Mouse (Mus musculus) layer of hippocampus, postnatal 10 days (tissue): ENCODE measurements around the gene Btbd9. TPM values are rescaled to one million over a fixed set of nuclear protein-coding genes. Genes with fewer than 3 reads are reported as not detected.

Experiments
- DNase-seq, 2 experiments: peaks; one replicate each; pipeline ENCODE4 v3.0.0; 2021; ENCODE audit warnings: low spot score in 2 of 2
- total RNA-seq, 2 experiments: library from RNA; stranded (reverse); gene quantifications; 2 replicates each; pipeline ENCODE4 v1.2.3; 2021

The Btbd9 gene
- total RNA-seq, 2 experiments from 2014 or later: 104 to 109 TPM

DNA sequence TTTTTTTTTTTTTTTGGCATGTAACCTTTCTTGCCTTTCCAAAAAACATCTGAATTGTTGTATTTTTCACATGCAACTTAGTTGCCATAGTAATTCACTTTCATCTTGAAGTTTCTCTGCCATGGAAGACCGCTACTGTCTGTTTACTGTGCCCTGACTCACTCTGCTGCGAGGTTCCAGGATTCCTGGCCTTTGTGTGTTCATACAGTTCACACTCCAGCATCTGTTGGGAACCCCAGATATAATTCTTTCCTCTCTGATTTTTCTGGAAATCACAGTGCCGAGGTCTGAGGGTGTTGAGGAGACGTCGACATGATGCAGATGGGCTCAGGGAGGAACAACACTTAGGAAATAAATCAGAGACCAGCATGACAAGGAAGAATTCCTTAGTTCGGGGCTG, 283.6 kb downstream of the Btbd9 start:
- no peak for DNase-seq

DNA sequence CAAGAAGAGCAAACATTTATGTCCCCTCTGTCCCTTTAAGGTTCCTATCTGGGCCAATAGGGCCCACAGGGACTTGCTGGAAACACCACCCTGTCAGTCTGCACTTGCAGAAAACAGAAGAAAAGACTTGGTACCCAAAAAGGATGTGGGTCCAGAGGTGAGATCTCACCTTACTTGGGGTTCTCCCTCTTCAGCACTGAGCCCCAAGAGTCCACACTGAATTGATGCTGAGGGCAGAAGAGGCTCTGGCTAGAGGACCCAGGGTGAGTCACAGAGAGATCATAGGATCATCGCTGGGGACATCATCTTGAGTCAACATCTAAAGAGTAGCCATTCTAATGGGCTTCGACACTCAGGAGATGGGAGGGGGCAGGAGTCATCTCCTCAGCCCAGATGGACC, 290.6 kb downstream of the Btbd9 start:
- DNase-seq: no peak

- DNase-seq: no peak
Measured at GRCm38 (mm10) chr17:30283460-30284050, 292.7 kb downstream of the Btbd9 start.

DNA sequence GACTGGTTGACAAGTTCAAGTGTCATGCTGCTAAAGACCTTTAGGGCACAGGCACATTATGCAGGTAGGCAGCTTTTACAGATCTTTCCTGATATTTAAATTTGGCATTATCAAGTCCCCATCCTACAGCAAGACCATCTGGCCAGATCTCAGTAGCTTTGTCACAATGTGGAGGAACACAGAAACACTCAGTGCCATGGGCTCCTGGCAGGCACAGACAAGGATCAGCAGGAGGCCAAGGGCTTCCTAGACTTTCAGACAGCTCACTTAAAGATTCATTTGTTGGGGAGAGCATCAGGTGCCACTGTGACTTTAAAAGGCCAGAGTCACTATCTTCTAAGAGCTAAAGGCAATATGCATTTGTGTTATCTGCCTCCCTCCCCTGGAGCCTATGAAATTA, 293.3 kb downstream of the Btbd9 start:
- DNase-seq: no peak

- no peak for DNase-seq
Measured at GRCm38 (mm10) chr17:30280323-30281118, 295.8 kb downstream of the Btbd9 start.

GRCm38 (mm10) chr17:30279684-30280083, 296.6 kb downstream of the Btbd9 start:
- no peak for DNase-seq

DNA sequence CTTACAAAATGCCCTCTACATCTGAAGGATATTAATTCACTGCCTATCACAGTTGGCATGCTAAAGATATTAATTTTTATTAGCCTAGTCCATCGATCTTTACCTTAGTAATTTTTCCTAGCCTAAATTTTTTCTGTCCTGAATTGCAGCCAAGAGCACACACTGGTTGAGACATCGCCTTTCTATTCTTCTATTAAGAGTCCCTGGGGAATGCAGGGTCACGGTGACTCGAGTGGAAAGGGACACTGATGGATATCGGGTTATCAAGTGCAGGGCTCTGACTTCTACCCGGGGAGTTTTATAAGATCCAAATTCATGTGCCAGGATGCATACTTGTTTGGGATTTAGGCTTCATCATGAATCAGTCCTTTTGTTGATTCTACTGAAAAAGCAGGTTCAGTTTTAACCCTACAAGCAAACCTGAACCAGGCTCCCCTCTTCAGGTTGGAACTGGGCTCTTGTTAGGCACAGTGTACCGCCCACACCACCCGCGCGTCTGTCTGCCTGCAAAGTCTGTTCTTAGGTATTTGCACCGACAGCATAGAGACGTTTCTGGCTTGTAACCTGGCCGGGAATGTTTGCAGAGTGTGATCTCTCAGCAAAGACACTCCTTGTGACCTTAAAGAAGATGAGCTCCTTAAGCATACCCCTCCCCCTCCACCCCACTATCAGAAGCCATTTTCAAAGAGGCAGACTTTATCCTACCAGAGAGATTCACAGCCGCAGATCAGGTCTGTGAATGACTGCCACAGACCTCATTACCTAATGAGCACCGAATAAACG, 297.5 kb downstream of the Btbd9 start:
- no peak for DNase-seq

DNA sequence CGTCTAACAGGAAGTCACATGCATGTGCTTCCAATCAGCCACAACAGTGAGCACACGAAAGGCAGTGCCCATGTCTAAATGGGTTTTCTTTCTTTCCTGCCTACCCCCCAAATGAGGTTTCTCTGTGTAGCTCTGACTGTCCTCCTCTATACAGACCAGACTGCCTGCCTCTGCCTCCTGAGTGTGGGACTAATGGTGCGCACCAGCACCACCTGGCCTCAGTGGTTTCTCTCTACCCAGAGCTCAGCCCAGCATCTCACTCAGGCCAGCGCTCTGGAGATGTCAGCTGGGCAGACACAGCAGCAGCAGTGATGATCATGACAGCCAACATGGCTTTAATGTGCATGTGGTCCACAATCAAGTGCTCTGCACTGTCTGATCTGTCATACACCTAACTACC, 299.8 kb downstream of the Btbd9 start:
- no peak for DNase-seq

DNA sequence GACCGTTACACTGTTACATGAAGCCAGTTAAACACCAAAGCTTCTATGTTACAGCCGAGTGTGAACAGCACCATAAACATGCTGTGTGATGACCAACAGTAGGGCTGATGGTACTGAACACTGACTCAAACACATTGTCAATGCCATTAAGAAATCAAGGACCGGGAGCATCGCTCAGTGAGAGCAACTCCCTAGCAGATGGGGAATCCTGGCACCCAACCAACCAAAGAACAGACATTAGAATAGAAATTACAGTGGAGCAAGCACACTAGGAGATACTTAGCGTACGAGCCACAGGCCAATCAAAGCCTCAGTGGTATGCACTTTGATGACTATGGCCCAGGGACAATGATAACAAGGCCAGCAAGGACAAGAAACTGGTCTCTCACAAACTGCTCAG, 303.5 kb downstream of the Btbd9 start:
- peak; percentile 55 to 65 for DNase-seq

DNA sequence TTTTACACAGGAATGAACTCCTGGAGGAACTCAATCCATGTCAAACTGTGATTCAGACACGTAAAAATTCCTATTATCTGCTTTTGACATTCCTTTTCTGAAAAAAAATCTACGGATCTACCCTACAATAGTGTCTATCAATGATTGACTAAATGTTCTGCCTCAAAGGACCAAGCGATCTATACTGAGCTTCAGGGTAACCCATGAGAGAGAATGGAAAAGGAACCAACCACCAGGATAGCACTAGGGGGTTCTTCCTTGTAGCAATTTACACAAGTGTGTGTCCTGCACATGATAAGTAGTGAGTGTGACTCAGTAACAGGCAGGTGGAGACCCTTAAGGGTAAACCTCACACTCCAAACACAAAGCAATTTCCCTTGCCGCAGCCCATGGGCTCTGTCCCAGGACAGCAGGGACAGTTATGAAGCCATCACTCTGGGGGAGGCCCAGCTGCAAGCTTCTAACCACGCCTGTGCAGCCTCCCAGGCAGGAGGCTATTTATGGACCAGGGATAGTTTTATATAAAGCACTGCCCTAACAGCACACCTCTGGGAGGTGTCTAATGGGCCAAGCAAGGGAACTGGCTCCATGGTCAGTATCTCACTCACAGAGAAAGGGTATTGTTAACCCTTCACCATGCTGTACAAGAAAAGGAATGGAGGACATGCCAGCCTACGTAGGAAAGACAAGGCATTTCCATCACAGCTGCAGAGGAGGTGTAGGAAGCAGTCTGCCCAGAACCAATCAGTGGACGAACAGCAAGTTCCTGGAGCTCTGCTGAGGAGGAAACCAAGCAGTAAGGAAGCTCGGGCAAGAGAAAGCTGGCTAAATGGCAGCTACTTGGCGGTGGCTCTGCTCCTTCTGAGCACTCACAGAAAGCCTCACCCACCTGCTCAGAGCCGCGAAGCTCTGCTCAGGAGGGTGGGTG, 306.9 kb downstream of the Btbd9 start:
- DNase-seq: no peak

DNA sequence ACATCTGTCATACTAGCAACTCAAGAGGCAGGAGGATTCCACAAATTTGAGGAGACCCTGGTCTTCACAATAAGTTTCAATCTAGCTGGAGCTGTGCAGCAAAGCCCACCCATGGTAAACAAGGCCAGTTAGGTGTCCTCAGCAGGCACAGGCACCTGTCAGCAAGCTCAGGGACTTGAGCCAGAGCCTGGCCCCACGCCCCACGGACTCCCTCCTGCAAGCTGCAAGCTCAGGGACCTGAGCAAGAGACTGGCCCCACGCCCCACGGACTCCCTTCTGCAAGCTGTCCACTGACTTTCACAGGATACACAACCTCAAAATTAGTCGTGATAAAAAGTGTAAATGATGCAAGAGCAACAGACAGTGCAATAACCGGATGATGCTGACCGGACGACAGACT, 307.8 kb downstream of the Btbd9 start:
- no peak for DNase-seq

GRCm38 (mm10) chr17:30267432-30267973, 308.8 kb downstream of the Btbd9 start:
- DNase-seq: no peak

DNA sequence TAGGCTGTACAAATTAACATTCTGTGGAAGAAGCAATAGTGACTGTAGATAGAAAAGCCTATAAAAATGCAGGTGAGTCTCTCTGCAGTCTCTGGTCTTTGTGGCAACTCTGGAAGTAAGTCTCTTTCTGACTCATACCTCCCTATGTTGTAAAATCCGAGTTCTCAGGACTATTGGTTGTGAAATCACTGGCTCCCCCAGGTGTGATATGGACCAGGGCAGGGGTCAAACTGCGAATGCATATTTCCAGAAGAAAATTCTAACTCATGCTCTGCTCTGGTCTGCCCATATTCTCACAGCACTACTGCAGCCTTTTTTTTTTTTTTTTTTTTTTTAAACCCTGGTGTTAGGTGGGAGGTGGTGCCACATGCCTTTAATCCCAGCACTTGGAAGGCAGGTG, 312.8 kb downstream of the Btbd9 start:
- DNase-seq: no peak

- no peak for DNase-seq
Measured at GRCm38 (mm10) chr17:30262943-30263342, 313.3 kb downstream of the Btbd9 start.

- DNase-seq: no peak
Measured at GRCm38 (mm10) chr17:30262440-30262839, 313.8 kb downstream of the Btbd9 start.

DNA sequence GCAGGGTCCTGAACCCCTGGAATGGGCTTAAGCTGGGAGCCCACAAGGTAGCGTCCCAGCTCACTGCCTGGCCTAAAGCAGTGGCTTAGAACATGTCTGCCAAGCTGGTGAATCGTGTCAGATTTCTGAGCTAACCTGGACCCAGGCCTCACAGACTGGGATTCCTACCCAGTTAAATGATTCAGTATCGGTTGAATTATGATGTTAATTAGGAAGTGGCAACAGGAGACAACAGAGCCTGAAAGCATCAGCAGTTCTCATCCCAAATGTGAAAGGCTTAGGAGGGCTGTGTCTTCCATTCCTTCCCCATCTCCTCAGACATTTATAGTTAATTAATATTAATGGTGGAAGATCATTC, 314.3 kb downstream of the Btbd9 start:
- DNase-seq: no peak

DNA sequence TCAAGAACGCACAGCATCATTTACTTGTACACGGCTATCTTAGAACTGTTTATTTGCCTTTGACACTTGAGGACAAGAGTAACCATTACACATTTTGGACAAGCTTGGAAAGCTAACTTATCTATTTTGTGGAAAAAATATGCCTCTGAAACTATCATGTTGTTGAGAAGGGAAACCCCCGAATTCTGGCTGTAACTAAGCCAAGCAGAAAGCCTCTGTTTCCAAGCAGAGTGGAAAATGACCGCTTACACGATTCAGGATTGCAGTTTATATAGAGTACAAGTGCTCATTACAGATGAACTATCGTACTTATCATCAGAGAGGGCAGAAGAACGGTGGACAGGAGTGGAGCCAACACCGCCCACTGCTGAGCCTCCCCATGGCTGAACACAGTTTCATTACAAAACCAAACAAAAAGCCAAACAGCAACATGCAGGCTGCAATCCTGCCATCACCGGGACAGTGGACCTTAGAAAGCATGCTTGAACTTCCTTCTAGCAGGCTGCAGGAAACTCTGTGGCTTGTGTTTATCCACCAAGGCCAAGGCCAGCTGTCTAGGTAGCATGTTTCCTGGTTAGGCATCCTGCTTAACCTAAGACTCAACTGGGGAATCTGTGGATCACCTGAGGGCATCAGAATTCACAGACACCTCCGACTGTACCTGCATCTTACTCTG, 314.8 kb downstream of the Btbd9 start:
- no peak for DNase-seq

DNA sequence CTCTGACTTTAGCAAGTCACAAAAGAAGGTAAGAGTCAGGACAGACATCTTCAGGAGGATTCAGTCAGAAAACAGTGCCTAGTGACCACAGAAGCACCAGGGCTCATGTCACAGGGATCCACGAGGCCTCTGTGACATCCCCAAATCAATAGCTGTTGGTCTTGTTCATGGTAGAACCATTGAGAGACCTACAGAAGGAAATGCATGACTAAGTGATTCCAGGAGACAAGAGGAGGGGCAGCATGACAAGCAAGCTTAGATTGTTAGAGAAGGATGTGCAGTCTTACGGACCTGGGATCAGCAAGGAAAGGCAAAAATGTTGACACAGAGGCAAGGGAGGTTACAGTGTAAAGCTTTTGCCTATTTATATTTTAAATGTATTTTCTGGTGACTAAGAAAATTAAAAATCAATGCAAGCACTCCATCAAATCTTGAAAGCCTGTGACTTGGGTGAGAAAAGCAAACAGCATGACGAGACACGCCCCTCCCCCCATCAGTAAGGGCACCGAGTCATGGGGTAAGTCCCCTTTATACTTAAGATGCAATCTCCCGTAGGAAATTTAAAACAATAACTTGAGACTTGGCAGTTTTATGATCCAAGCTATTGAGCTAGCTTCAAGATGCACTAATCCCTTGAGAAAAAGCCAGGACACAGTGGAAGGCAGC, 315.5 kb downstream of the Btbd9 start:
- DNase-seq: no peak

GRCm38 (mm10) chr17:30259938-30260337, 316.4 kb downstream of the Btbd9 start:
- DNase-seq: no peak

DNA sequence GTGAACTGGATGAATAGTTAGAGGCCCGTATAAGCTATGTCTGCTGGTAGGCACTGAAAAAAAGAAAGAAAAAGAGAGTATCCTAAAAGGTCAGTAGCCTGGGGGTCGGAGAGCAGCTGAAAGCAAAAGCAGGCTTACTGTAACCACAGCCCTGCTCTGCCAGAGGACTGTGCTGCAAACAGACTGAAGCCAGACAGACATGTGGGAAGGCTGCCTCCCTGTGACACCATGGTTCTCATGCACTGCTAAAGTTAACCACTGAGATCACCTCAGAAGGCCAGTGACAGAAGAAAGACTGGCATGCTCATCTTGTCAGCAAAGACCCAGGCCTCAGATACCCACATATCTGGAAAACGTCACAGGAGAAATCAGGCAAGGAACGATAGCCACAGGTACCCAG, 317.8 kb downstream of the Btbd9 start:
- no peak for DNase-seq
